Mouse (Mus musculus) skeletal muscle tissue, adult 2 months (tissue): Measurements from ENCODE around the gene Zfp446.
A peak's percentile ranks its signal among the peaks of the same experiment; 100 is the strongest.
"Not testable (repeated sequence)": the region's sequence is repeated elsewhere in the genome, so short reads cannot be mapped to it uniquely, and the experiment has no call there.

Experiments
- DNase-seq: peaks from one replicate; pipeline ENCODE4 v3.0.0-alpha.2; 2012; ENCODE audit warnings: low read depth, low spot score

Gene Zfp446

DNA sequence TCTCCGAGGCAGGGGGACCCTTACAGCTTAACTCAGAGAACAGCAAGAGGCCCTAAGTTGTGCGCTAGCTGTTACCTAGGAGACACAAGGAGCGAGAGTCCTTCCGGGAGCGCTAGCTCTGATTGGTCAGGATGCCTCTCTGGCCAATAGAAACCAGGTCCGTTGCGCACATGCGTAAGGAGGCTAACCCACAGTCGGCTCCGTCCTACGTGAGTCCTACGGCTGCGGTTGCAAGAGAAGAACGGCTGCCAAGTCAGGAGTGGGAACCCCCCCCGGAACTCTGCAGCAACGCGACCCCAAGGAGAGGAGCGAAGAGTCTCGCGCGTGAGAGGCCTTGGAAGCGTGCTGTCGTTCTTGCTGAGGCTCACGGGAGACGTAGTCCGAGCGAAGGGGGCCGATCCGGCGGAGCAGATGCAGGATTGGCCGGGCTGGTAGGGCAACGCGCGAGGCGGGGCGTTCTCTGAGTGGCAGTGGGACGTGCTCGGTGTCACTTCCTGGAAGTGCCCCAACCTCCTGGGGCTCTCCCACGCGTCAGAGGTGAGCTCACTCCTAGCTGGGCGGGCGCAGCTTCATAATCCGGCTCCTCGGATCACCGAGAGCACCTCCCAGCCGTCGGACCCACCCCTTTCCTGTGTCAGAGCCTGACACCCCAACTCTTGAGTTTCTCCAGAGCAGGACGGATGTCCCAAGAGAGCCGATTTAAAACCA is at the start of gene Zfp446:
Gene Zfp446 (plus strand): TSS at position 167 of the 708 bp plus-strand sequence.
- peak; percentile 97 for DNase-seq

DNA sequence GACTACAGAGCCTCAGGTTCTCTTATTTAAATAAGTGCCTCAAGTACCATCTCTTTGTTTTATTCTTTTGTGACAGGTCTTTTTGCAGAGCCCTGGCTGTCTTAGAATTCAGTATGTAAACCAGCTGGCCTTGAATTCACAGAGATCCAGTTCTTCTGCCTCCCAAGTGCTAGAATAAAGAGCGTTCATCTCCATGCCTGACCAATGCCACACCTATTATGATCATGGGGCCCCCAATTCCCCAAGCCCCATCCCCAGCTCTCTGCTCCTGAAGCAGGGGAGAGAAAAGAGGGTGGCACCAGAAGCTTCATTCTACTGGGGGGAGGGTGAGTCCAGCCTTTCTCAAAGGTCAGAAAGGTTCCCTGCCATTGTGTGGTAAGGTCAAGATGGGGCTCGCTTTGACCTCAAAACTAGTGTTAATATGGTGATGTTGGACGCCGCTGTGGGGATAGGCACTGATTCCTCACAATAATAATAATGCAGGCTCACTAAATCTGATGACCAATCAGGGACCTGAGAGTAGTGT is 44.0 kb upstream of the Zfp446 start:
- no peak for DNase-seq

DNA sequence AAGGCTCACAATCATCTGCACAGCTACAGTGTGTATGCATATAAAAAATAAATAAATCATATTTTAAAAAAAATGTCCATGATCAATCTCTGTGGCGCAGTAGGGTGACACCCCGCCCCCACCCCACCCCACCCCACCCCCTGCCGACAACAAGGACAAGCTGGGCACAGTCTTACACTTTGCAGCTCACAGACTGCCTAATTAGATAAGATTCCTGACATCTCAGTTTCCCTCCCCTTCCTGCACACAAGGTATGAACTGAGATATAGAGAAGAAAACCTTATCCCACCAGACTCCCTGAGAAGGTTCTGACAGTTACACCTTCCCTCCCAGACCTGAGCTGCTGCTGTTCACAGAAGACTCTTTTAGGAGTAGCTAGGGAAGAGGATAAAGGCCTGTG is 42.8 kb upstream of the Zfp446 start:
- no peak for DNase-seq

DNA sequence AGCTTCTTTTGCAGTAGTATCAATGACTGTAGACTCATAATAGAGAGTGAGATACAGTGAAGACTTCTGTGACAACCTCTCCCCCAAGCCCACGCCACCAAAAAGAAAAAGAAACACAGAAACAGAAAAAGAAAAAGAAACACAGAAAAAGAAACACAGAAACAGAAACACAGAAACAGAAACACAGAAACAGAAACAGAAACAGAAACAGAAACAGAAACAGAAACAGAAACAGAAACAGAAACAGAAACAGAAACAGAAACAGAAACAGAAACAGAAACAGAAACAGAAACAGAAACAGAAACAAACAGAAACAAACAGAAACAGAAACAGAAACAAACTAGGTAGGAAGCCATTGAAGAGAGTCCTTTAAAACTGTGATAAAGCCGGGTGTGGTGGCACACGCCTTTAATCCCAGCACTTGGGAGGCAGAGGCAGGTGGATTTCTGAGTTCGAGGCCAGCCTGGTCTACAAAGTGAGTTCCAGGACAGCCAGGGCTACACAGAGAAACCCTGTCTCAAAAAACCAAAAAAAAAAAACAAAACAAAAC is 40.3 kb upstream of the Zfp446 start:
- not testable (repeated sequence) for DNase-seq

DNA sequence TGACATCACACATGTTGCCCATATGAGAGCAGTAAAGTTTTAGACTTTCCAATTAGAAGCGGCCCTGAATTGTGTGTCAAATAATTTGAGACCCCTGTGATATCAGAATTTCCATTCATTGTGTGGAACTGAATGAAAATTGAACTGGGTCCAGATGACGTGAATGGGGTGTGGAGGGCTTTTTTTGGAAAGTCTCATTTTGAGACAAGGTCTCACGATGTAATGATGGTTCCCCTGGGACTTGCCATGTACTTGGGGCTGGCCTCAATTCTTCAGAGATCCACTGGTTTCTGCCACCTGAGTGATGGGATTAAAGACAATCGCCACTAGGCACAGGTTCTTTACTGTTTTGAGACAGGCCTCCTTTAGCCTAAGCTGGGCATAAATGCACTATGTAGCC is 37.0 kb upstream of the Zfp446 start:
- no peak for DNase-seq

DNA sequence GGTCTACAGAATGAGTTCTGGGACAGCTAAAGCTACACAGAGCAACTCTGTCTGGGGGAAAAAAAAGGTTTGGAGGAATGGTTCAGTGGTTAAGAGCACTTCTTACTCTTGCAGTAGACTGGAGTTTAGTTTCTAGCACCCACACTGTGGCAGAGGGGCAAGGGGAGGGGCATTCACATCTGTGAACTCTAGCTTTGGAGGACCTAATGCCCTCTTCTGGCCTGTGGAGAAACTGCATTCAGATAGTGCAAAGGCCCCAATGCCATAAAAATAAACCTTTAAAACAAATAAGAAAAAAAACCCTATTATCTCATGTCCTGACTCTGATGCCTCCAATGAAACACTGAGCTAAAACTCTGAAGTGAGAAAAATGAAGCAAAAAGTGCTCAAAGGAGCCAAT is 34.2 kb upstream of the Zfp446 start:
- no peak for DNase-seq

DNA sequence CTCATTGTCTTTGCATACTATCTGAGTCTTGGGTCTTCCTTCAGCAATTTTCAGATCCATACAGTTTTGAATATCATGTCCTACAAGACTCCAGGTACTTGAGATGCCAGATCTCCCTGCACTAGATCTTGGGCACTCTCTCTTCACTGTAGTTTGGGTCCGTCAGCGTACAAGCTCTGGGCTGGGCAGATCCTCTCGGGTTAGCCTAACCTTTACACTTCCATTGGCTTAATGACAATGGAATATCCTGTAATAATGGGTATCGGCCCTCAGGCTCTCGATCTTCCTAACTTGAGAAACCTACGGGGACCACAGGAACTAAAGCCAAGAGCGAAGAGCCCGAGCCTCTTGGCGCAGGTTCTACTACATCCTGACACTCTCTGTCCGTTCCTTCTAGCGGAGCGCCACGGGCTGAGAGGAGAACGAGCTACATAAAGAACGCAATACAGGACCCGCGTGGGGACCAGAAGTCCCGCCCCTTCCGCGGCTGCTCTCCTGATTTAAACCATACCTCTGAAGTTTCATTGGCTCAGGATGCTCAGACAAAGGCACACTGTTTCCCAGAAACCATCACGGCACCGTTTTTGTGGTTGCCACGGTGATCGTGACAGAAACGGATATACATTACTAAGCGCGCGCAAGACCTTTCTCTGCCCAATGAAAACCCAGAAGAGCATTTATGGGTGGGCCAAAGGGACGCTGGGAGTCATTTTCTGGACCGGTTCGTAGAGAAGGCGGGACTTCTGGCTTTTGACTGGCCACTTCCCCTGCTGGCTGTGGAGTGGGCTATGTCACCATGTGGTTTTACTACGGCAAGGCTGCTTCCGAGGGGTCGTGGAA is 28.4 kb upstream of the Zfp446 start:
- peak; percentile 88 for DNase-seq

DNA sequence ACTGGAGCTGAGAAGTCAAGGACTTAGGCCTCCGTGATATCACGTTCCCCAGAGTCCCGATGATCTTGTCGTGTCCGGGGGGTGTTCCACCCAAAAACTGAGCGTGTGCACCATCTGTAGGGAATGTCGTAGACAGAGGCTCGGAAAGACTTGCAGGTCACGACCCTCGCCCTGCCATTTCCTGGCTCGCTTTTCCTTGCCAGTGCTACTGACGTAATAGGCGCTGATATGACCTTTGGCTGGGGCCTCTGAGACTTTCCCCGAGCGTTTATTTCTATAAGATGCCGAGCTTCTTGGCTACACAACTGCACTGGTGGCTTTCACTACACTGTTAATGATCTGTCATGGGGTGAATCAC is 27.8 kb upstream of the Zfp446 start:
- DNase-seq: no peak

DNA sequence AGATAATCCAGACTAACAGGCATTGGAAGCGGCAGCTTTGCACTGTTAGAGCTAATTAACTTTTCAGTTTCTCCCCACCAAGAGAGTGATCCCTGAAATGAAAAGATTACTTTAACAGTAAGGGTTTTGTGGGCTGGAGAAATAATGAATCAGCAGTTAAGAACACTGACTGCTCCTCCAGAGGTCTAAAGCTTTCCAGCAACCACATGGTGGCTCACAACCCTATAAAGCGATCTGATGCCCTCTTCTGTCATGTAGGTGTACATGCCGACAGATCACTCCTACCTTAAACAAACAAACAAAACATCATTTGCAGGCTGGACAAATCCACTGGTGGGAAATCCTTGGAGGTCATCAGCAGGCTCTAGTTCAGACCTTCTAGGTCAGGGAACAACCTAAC is 22.8 kb upstream of the Zfp446 start:
- DNase-seq: no peak

DNA sequence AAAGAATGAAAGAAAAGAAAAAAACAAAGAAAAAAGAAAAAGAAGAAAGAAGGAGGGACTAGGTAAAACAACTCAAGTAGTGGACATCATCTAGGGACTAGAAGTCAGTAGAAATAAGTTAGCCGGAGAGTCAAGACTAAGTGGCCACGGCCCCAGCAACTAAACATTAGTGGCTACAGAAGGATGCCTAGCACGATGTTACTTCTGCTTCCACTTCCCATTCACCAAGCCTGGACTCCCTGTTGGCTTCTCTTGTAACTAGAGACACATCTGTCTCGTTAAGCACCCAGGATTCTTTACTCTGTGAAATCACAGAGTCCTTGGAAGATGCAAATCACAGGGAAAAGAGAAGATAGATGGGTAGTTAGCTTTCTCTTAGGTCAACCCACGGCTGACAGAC is 20.1 kb upstream of the Zfp446 start:
- no peak for DNase-seq

DNA sequence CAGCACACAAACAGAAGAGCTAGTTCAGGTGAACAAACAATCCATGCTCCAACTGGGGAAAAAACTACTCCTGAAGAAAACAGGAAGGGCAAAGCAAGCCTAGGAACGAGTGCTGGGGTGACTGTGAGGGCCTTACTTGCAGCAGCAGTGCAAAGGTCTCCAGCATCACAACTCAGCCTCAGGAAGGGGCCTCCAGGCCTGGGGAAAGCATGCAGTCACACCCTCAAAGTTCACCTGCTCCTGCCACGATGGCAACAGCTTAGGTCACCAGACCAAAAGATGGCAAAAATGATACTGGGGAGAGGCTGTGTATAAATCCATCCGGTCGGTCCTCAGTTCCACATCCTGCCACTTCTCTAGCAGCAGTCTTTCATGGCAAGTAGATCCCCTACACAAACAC is 18.7 kb upstream of the Zfp446 start:
- no peak for DNase-seq

DNA sequence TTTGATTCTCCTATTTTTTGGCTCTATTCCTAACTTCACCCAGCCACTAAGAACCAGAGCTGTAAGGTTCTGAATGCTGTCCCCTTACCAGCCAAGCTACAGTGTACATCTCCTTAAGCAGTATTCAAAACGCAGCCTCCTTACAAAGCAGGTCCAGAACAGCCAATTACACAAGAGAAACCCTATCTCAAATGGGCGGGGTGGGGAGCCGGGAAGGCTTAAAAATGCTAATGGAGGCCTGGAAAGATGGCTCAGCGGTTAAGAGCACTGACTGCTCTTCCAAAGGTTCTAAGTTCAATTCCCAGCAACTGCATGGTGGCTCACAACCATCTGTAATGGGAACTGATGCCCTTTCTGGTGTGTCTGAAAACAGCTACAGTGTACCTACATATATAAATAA is 17.9 kb upstream of the Zfp446 start:
- no peak for DNase-seq

DNA sequence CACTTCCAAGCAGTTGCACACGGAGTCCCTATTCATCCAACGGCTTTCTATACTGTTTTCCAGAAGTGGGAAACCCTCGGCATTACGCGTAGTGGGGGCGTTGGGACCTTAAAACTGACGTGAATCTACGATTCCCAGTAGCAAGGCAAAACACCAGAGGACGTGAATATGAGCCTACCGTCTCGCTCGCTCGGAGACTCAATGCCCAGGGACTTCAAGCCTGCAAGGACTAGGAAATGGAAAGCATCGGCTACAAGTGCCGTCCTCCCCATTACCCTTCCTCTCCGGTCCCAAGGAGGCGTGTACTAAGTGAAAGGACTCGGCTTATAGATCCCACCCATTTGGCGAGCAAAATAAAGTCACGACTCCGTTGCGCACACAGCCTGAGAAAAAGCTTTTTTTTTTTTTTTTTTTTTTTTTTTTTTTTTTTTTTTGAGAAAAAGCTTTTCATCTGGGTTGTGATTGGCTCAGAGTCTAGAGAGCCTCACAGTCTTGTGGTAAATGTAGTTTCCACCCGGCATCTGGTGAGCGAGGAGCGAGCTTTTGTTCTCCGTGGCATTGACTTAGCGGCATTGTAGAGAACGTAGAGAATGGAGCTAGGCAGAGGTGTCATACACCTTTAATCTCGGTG is 16.0 kb upstream of the Zfp446 start:
- DNase-seq: peak; percentile 79

DNA sequence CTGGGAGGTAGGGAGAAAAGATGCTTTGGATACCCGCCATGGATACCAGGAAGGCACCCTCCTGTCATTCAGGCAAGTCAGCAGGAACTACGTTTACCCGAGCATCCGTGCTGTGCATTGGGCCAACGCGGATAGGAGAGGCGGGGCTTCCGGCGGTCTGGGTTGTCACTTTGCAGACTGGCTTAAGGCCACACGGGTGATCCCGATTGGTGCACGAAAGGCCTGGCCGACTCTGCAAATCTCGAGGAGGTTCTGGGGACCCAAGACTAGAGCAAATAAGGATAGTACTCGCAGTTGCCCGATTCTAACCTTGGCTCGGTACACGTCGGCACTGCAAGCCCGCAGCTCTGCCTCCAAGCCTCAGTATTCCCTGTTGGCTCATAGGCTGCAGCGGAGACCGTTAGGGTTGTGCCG is 12.0 kb upstream of the Zfp446 start, which contains the start of gene Zfp324:
Gene Zfp324 (plus strand): TSS at position 161 of the 414 bp plus-strand sequence.
- peak; percentile 88 for DNase-seq

DNA sequence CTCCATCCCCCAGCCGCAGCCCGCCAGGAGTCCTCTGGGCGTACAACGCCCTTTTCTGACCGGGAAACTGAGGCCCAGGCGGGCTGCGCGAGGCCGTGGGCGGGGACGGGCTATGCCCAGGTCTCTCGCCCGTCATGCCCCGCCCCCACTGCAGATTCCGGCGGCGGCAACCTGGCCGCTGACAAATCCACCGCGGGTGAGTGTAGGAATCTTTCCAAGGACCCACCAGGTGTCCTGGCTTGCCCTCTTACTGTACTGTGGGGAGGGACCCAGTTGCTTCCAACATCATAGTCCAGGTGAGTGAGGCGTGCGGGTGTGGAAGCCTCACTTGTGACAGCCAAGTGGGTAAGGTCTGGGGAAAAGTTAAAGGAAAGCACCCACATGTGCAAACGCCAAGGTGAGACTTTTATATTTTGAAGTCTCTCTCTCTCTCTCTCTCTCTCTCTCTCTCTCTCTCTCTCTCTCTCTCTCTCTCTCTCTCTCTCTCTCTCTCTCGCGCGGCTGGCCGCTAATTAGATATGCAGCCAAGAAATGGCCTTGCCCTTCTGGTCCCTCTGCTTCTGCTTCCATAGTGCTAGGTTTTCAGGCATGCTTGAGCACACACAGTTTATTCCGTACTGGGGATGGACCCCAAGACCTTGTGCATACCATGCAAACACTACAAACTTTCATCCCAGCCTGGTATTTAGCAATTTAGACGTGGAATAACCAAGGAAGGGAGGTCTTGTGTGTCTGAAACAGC is 11.4 kb upstream of the Zfp446 start:
- DNase-seq: no peak

DNA sequence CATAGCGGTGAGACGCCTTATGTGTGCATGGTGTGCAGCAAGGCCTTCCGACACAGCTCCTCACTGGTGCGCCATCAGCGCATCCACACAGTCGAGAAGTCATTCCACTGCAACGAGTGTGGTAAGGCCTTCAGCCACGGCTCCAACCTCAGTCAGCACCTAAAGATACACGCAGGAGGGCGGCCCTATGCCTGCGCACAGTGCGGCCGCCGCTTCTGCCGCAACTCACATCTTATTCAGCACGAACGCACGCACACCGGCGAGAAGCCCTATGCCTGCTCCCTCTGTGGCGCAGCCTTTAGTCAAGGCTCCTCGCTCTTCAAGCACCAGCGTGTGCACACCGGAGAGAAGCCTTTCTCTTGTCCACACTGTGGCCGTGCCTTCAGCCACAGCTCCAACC is 6.7 kb upstream of the Zfp446 start:
- no peak for DNase-seq

DNA sequence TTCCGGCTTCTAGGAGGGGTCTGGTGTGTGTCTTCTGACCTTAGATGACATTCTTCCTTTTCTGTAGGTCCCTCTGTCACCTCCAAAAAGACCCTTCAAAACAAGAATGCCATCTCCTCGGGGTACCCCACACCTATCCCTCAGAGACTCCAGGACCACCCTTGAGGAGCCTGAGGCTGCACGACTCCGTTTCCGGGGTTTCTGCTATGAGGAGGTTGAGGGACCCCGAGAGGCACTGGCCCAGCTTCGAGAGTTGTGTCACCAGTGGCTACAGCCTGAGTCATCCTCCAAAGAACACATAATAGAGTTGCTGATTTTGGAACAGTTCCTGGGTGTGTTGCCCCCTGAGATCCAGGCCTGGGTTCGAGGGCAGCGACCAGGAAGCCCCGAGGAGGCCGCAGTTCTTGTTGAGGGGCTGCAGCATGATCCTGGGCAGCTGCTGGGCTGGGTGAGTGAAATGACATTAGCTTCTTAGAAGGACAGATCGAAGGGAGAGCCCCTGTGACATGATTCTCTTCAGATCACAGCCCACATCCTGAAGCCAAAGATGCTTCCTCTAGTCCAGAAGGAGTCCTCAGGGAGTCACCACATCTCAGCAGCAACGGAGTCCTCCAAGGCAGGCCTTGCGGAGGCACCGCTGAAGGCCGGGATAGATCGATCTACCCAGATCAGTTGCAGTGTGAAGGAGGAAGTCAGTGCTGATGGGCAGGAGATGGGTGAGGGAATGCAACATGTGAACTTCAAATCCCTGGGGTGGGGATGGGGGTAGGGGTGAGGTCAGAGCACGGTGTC is 1.5 kb downstream of the Zfp446 start:
- no peak for DNase-seq

DNA sequence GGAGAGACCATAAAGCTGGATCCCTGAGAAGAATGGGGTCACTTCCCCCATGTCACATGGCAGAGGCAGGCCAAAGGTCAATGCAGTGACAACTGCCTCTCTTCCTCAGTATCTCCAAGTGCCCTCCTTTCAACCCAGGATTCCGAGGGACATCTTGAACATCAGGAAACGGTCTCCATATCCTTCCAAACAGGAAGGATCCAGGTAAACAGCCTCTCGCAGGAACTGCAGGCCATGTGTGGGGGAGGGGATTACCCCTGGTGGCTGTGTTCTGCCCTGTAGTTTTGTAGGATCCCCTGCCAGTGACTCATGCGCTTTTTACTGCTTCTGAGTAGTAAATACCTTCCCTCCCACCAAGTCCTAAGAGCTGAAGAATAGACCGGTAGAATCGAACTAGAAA is 2.1 kb downstream of the Zfp446 start:
- no peak for DNase-seq

DNA sequence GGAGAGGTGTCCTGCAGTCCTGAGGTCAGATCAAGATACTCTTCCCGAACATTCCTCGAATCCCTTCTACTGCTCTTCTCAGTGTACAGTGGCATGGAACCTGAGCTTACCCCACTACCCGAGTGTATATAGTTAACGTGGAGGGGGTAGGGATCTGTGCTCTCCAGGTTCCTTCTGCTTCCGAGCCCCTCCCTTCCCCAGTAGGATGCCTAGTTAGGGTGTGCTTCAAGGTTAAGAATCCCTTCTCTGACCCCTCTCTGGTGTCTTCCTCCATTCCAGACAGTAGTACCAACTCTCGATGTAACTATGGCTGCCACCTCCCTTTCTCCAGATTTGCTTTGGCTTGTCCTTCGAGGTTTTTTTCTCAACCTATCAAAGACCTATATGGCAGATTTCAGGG is 2.6 kb downstream of the Zfp446 start:
- no peak for DNase-seq

DNA sequence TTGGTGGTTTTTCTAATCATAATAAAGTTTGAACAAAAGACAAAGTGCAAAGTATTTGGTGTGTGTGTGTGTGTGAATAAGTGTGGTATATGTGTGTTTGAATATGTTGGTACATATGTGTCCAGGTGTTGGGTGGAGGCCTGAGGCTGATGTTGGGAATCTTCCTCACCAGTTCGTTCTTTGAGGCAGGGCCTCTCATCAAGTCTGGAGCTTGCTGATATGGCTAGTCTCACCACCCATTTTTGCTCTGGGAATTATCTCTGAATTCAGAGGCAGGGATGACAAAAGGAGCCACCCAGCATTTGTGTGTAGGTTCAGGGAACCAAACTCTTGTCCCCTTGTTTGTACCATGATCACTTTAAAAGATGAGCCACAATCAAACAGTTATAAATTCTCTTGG is 8.1 kb downstream of the Zfp446 start:
- no peak for DNase-seq

DNA sequence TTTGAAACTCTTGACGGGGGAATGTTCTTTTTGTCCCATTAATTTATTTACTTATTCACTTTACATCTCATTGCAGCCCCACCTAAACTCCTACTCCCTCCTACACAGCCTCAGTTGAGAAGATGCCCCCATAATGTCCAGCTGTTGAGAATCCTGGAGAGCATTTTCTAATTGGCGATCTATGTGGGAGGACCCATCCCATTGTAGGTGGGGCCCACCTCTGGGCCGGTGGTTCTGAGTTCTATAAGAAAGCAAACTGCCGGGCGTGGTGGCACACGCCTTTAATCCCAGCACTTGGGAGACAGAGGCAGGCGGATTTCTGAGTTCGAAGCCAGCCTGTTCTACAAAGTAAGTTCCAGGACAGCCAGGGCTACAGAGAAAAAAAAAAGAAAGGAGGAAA is 9.3 kb downstream of the Zfp446 start:
- DNase-seq: no peak
